Mouse (Mus musculus) ES-E14 (cell line): ENCODE results near the gene Tspan32. TPM values are rescaled to one million over a fixed set of nuclear protein-coding genes. Genes with fewer than 3 reads are reported as not detected.

Experiments used
- DNase-seq: peaks from one replicate; pipeline ENCODE4 v3.0.0-alpha.2; 2013; ENCODE audit warnings: low read depth, low spot score
- H3K27ac ChIP-seq: 2 replicates; pipeline ENCODE4 v1.5.1; 2012; ENCODE audit warnings: low read depth, mild to moderate bottlenecking, low read length, moderate library complexity, mixed read lengths; ENCODE audit not compliant: poor library complexity, insufficient read depth, severe bottlenecking
- H3K36me3 ChIP-seq: 2 replicates; pipeline ENCODE4 v1.6.1; 2012; ENCODE audit warnings: mild to moderate bottlenecking, low read length, moderate library complexity, mixed read lengths; ENCODE audit not compliant: control insufficient read depth, poor library complexity, insufficient read depth, severe bottlenecking
- H3K4me1 ChIP-seq, 2 experiments: fragments of 150-350 bp in 1 of 2; sonication (generic) in 1 of 2; 2 replicates each; pipeline ENCODE4 v1.6.1; 2012; ENCODE audit warnings: low read length in 2 of 2, mild to moderate bottlenecking in 1 of 2, mixed read lengths in 1 of 2; ENCODE audit not compliant: control insufficient read depth in 2 of 2, insufficient read depth in 2 of 2, poor library complexity in 1 of 2
- H3K4me3 ChIP-seq, 2 experiments: fragments of 150-350 bp in 1 of 2; sonication (generic) in 1 of 2; 2 replicates each; pipeline ENCODE4 v1.5.1; 2012; ENCODE audit warnings: low read length in 2 of 2, low read depth in 1 of 2, mild to moderate bottlenecking in 1 of 2, mixed read lengths in 1 of 2; ENCODE audit not compliant: insufficient read depth in 1 of 2, poor library complexity in 1 of 2, severe bottlenecking in 1 of 2
- H3K9ac ChIP-seq: 2 replicates; pipeline ENCODE4 v1.6.1; 2012; ENCODE audit warnings: low read depth, mild to moderate bottlenecking, low read length, mixed read lengths; ENCODE audit not compliant: poor library complexity, insufficient read depth, severe bottlenecking
- H3K9me3 ChIP-seq: fragments of 150-350 bp; sonication (generic); 2 replicates; pipeline ENCODE4 v1.6.1; 2012; ENCODE audit warnings: low read depth, mild to moderate bottlenecking, low read length; ENCODE audit not compliant: control insufficient read depth, insufficient read depth
- CHD2 ChIP-seq: IDR thresholded peaks from 2 replicates; pipeline ENCODE4 v1.6.1; 2014; ENCODE audit warnings: mild to moderate bottlenecking, low read depth, low read length, inconsistent platforms
- HCFC1 ChIP-seq: IDR thresholded peaks from 2 replicates; pipeline ENCODE4 v1.6.1; 2012; ENCODE audit warnings: low read length, inconsistent platforms, borderline replicate concordance; ENCODE audit not compliant: insufficient read depth
- MAFK ChIP-seq: IDR thresholded peaks from 2 replicates; pipeline ENCODE4 v1.6.1; 2014; ENCODE audit warnings: mild to moderate bottlenecking, low read depth, low read length, inconsistent platforms; ENCODE audit not compliant: insufficient read depth
- ZC3H11A ChIP-seq: IDR thresholded peaks from 2 replicates; pipeline ENCODE4 v1.6.1; 2012; ENCODE audit warnings: low read depth, mild to moderate bottlenecking, inconsistent platforms, low read length, borderline replicate concordance
- ZNF384 ChIP-seq: IDR thresholded peaks from 2 replicates; pipeline ENCODE4 v1.6.1; 2012; ENCODE audit warnings: low read depth, low read length, inconsistent platforms
- in situ Hi-C, 2 experiments: fragments of 600-800 bp; cut with MboI; formaldehyde crosslinking; loops; one replicate each; pipeline ENCODE4 v1.15.1; 2025; ENCODE audit warnings: low sequenced_read_pairs in 2 of 2, inconsistent platforms in 1 of 2; ENCODE audit not compliant: unreplicated experiment in 2 of 2
- total RNA-seq: library from RNA; depleted of rRNA; stranded (reverse); fragments of 300-350 nt; gene quantifications from 2 replicates; pipeline ENCODE4 v1.2.3, GENCODE M21; 2012

The Tspan32 gene
- total RNA-seq, 1 experiment, result 4.3 TPM

GRCm38 (mm10) chr7:143014862-143015659 lies 10.2 kb downstream of the Tspan32 start:
- Histone ChIP-seq H3K36me3 (no peaks in the 10 kb centered on the region), H3K4me1 (peaks cover 7 to 45% of the 10 kb centered on the region in 2 experiments; a peak in 3 of 4 replicates), H3K4me3 (no peak overlapping the region), H3K9ac (no peak overlapping the region), H3K9me3 (no peaks in the 10 kb centered on the region), H3K27ac (peak overlapping the region; percentile 56)
- in situ Hi-C loops, result no loop called here
- DNase-seq, result no peak
- TF ChIP-seq CHD2 (no peak), HCFC1 (no peak), MAFK (no peak), ZC3H11A (no peak), ZNF384 (no peak)

- in situ Hi-C loops, result no loop called here
- no peak overlapping the region; the same call in 1 of the 2 replicates for H3K9ac ChIP-seq
- no peak overlapping the region for H3K4me3 ChIP-seq
- no peak for DNase-seq
- peaks cover 7 to 41% of the 10 kb centered on the region in 2 experiments; a peak in 3 of 4 replicates for H3K4me1 ChIP-seq
- no peaks in the 10 kb centered on the region for H3K9me3 ChIP-seq
- peak overlapping the region; percentile 56 for H3K27ac ChIP-seq
- TF ChIP-seq ZNF384 (no peak), CHD2 (0 out of 2 replicates have a peak, but pooled peaks have one; percentile 11), ZC3H11A (no peak), MAFK (no peak)
- H3K36me3 ChIP-seq, result no peaks in the 10 kb centered on the region
Observed at GRCm38 (mm10) chr7:143015755-143016423, 11.0 kb downstream of the Tspan32 start.

- Histone ChIP-seq H3K9ac (no peak overlapping the region; the same call in 1 of the 2 replicates), H3K27ac (peak overlapping the region; percentile 56; the same call in 1 of the 2 replicates), H3K36me3 (no peaks in the 10 kb centered on the region), H3K4me1 (peaks cover 3 to 37% of the 10 kb centered on the region in 2 experiments; a peak in 3 of 4 replicates), H3K4me3 (no peak overlapping the region), H3K9me3 (no peaks in the 10 kb centered on the region)
- TF ChIP-seq ZC3H11A, result no peak
- TF ChIP-seq MAFK, result no peak
- no peak for TF ChIP-seq CHD2
- TF ChIP-seq ZNF384, result no peak
- TF ChIP-seq HCFC1, result no peak
- no peak for DNase-seq
- in situ Hi-C loops, result no loop called here
Observed at GRCm38 (mm10) chr7:143016424-143017142, 11.7 kb downstream of the Tspan32 start.

GRCm38 (mm10) chr7:143017181-143017580 lies 12.3 kb downstream of the Tspan32 start:
- peaks cover 3 to 32% of the 10 kb centered on the region in 2 experiments; a peak in 2 of 4 replicates for H3K4me1 ChIP-seq
- no peaks in the 10 kb centered on the region for H3K9me3 ChIP-seq
- H3K4me3 ChIP-seq, result no peak overlapping the region
- in situ Hi-C loops, result no loop called here
- no peak for TF ChIP-seq MAFK
- TF ChIP-seq CHD2, result no peak
- no peak for TF ChIP-seq HCFC1
- TF ChIP-seq ZNF384, result no peak
- TF ChIP-seq ZC3H11A, result no peak
- H3K9ac ChIP-seq, result no peak overlapping the region
- H3K27ac ChIP-seq, result 0 out of 2 replicates have a peak overlapping the region, but pooled peaks have one; percentile 24
- H3K36me3 ChIP-seq, result no peaks in the 10 kb centered on the region
- no peak for DNase-seq
